Mouse (Mus musculus): ENCODE results near the gene Nsmce4a. TPM values are rescaled to one million over a fixed set of nuclear protein-coding genes. Genes with fewer than 3 reads are reported as not detected.

Nsmce4a gene
- total RNA-seq, 1 experiment from 2014 or later = 155 TPM

DNA sequence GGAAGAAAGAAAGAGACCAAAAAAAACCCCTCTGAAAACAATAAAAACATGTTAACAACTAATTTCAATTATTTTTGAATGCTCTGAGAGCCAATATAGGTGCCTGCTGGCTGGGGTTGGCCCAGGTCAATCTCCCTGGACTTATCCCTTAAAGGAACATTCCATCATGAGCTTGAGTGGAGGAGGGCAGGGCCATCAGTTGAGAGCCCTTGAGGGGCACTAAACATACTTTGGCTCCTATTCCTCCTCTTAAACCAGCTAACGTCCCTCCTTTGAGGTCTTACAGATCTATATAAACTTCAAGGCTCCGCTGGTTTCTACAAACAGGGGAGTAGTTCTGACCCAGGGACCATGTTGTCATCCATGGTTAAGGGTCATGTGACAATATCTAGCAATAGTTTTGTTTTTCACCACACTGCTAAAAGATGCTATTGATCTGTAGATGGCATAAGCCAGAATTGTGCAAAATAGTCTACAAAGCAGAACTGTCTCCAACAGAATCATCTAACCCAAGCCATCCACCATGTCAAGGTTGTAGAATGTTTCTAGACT is 13.7 kb upstream of the Nsmce4a start:
- ATAC-seq (replicated peaks; ENCODE audit: insufficient number of reproducible peaks, low FRiP score, low TSS enrichment, poor library complexity, severe bottlenecking) = no peak

DNA sequence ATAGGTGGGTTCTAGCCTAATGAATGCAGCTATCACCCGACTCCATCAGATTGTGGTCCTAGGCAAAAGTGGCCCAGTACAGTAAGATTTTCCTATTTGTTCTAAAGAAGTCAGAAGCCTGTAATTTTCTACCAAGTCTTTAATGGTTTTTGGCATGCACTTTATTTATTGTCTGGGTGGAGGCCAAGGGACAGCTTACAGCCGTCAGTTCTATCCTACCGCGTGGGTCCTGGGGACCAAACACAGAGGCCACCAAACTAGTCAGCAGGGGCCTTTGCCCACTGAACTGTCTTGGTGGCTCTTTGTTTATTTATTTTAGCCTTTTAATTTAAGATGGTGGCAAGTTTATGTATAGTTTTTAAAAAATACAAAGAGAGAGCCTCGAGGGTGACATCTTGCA is 5.7 kb upstream of the Nsmce4a start:
- no peak for ATAC-seq (replicated peaks; ENCODE audit: insufficient number of reproducible peaks, low FRiP score, low TSS enrichment, poor library complexity, severe bottlenecking)

DNA sequence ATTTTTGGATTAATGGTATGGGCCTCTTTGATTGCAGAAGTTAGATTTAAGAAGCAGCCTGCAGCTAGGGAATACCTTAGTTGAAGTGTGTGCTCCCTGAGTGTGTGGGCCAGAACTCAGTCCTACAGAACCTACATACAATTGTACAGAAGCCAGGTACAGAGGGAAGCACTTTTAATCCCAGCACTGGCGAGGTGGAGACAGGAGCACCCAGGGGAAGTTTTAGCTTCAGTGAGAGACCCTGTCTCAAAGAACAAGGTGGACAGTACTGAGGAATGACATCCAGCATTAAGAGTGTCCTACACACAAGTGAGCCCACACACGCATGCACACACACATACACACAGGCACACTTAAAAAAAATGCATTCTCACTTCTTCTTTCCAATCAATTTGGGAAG is 5.1 kb upstream of the Nsmce4a start:
- ATAC-seq (replicated peaks; ENCODE audit: insufficient number of reproducible peaks, low FRiP score, low TSS enrichment, poor library complexity, severe bottlenecking) = no peak

DNA sequence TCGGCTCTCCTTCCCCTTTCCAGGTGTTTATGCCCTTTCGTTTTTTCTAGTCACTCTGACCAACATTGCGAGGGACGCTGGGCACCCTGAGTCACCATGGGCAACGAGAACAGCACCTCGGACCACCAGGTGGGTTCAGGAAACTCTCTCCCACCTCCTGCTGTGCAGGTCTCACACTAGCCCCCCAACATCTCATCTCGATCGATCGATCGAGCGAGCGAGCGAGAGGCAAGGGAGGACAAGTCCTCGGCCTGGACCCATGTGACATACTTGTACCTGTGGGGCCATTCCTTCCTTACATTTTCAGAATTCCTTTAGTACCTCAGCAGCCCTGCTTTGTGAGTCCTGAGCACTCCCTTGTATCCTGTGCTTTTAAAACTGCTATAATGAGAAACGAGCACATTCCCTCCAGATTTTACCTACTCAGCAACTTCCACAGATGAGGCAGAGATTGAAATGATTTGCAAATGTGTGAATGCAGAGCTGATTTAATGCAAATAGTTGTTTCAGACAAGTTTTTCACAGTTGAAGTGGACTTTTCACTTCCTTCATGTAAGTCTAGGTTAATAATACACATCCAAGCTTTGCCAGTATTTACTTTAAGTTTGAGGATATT is 4.6 kb upstream of the Nsmce4a start, which contains the start of gene Tacc2:
Tacc2 (plus strand) TSS at position 51 of the 616 bp plus-strand sequence.
- ATAC-seq (replicated peaks; ENCODE audit: insufficient number of reproducible peaks, low FRiP score, low TSS enrichment, poor library complexity, severe bottlenecking) = no peak

DNA sequence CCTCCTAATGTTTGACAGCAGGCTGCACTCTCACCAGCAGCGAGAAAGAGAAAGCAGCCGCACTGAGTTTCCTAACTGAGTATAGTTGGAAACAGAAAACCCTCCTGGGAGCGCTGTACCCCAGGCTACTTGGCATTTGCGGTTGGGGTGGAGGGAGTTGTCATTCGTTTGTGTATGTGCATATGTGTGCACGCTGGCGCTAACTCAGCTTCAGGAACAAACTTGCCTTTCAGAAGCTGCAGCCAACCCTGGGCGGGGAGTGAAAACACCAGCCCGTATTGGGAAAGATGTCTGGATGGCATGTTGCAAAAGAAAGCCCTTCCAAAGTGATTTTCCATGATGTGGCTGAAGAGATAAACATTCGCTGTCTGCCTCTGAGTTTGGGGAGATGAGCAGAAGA is 4.1 kb upstream of the Nsmce4a start:
- ATAC-seq (replicated peaks; ENCODE audit: insufficient number of reproducible peaks, low FRiP score, low TSS enrichment, poor library complexity, severe bottlenecking) = no peak

DNA sequence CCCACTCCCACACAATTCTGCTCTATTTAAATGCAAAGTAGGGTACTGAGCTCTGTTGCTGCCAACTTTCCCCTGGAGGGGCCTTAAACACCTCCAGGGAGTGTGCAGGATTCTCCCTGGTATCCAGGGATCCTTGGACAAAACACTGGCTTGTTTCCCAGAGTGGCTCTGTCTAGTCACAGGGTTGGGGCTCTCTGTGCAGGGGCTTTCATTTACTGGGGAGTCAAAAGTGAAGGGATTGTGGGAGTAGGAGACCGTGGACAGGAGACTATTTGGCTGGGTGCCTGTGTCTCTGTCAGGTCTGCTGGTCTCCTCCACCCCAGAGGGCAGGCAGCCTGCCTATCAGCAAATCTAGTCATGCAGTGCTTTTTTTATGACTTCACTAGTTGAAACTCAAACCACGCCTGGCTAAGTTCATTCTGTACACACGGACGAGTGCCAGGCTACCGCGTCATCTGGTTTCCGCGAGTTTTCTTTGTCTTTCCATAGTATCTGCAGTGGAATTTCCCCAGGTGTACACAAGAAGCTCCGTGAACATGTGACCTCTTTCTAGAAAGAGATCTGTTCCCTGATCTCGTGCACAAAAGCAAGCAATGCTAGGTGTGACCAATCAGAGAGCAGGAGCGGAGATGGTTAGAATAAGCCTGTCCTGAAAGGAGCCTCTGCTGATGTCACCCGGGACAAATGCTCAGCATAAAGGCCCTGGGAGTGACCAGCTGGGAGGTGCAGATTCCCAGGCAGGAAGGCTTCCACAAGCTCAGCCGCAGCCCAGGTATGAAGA is 1.5 kb upstream of the Nsmce4a start:
- no peak for ATAC-seq (replicated peaks; ENCODE audit: insufficient number of reproducible peaks, low FRiP score, low TSS enrichment, poor library complexity, severe bottlenecking)

DNA sequence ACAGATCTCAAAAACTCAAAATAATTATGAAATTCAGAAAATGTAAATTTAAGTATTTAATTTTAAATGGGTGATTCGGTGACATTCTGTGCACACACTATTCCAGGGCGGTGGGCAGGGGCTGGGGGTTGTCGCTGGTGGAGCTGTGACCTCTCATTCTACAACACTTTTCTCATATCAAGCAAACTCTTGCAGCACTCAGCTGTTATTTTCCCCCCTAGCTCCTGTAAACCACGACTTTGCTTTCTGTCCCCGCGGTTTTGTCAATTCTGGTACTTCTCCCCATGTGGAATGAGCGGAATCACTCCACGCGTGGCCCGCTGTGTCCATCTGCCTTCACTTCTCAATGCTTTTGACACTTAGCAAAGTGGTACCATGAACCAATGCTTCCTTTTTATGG is 828 bp upstream of the Nsmce4a start:
- ATAC-seq (replicated peaks; ENCODE audit: insufficient number of reproducible peaks, low FRiP score, low TSS enrichment, poor library complexity, severe bottlenecking) = no peak

DNA sequence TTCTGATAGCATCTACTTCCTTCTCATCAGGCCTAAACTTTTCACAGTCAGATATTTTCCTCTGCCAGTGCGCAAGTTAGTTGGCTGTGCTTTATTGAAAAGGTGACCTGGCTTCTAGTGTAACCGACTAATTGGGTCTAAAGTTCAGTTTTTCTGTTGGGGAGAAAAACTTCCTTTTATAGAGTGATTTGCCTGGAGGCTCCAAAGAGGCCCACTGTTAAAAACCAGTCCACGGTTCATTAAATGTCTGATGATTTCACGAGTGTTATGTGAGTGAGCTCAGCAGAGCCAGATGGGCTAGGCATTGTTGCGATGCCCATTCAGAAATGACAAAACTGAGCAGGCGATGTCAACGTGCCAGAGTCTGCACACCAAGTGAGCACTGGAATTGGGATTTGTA is 2.4 kb downstream of the Nsmce4a start:
- ATAC-seq (replicated peaks; ENCODE audit: insufficient number of reproducible peaks, low FRiP score, low TSS enrichment, poor library complexity, severe bottlenecking) = no peak

DNA sequence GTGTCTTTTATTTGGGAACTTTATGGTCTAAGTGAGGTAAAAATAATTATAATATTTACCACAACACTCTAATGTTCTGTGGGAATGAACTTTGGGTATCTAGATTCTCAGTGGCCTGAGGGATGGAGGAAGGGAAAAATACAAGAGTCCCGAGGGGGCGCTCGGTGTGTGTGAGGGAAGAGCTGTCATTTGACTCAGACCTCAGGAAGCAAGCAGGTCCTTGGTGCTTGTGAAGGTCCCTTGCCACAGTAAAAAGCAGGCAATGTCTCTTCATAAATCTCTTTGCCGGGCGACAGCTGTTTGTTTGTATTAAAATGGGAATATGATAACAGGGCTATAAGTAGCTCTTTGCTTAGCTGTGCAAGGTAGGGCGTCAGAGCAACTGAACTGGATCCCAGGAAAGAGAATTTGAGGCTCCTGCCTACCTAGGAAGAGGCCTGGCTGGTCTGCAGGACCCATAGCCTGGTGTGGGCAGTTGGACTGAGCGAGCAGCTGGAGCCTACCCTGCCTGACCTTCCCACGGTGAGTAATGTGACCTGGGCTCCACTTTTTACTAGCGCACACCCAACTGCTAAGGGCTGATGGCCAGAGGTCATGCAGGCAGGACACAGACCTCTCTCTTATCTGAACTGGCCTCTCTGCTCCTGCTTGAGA is 4.0 kb downstream of the Nsmce4a start:
- ATAC-seq (replicated peaks; ENCODE audit: insufficient number of reproducible peaks, low FRiP score, low TSS enrichment, poor library complexity, severe bottlenecking) = no peak

DNA sequence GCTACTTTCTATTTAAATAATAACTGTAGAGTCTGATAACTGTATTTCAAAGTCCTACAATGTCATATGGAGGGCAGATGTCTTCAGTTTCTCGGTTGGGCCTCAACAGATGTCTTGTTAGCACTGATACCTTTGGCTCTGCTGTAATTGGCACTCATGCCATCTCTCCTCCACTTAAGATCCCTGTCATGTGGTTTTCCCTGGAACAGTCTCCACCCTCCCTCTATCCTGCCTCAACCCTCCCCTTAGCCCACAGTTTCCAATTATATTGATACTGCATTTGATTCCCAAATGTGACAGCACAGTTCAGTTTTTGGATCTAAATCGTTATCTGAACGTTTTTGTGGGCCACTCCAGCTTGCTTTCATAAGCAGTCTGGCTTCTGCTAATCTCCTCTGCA is 8.3 kb downstream of the Nsmce4a start:
- no peak for ATAC-seq (replicated peaks; ENCODE audit: insufficient number of reproducible peaks, low FRiP score, low TSS enrichment, poor library complexity, severe bottlenecking)

DNA sequence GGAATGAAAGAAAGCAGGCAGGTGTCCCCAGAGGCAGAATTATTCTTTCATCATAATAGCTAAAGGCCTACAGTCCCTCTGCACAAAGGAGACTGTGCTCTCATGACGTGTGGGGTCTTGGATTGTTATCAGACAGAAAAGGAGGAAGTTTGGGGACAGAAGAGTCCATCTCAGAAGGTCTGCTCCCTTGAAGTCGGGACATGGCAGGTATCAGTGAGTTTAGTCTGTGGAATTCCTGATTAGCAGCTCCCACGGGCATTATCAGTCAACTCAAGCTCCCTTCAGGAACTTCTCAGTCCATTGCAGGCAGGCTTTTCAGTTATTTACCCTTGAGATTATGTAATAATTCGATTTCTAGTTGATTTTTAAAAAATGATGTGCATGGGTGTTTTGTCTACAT is 9.0 kb downstream of the Nsmce4a start:
- no peak for ATAC-seq (replicated peaks; ENCODE audit: insufficient number of reproducible peaks, low FRiP score, low TSS enrichment, poor library complexity, severe bottlenecking)

DNA sequence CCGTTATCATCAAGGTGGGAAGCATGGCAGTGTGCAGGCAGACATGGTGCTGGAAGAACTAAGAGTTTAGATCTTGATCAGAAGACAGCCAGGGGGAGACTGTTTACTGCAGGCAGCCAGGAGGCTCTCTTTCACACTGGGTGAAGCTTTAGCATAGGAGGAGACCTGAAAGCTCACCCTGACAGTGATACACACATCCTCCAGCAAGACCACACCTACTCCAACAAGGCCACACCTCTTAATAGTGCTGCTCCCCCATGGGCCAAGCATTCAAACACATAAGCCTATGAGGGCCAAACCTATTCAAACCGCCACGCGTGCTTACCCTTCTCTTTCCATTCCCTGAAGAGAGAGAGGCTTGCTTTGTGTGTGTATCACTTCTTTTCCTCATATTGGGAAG is 9.6 kb downstream of the Nsmce4a start:
- no peak for ATAC-seq (replicated peaks; ENCODE audit: insufficient number of reproducible peaks, low FRiP score, low TSS enrichment, poor library complexity, severe bottlenecking)

DNA sequence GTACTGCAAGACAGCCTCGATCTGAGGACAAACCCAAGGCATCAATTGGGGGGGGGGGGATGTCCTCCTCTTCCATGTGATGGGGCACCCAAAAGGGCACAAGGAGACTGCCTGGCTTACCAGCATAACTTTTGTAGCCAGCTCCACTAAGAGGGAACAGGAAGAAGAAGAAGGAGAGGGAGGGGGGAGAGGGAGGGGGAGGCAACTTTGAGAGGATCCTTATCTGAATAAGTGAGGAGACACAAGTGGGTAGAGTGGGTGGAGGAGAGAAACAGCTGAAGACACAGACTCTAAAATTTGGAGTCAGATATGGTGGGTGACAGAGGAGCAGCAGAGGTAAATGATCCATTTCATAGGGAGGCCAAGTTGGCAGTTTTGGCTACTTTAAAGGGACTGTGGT is 12.0 kb downstream of the Nsmce4a start:
- no peak for ATAC-seq (replicated peaks; ENCODE audit: insufficient number of reproducible peaks, low FRiP score, low TSS enrichment, poor library complexity, severe bottlenecking)

DNA sequence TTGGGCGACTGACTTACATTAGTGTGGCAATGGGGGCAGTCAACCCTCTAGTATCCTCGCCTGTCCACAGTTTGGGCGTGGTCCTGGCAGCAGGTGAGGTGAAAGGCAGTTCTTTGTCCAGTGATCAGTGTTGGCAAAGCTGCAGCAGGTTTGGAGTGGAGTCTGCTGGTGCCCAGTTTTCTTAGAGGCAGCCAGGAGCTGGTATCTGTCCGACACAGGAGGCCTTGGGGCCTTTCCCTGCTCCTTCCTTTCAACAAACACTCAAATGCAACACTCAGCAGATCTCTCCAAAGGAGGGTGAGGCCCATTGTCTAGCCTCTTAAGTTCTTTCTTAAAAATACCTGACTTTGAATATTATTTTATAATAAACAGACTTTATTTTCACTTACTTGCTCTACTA is 14.3 kb downstream of the Nsmce4a start:
- no peak for ATAC-seq (replicated peaks; ENCODE audit: insufficient number of reproducible peaks, low FRiP score, low TSS enrichment, poor library complexity, severe bottlenecking)

DNA sequence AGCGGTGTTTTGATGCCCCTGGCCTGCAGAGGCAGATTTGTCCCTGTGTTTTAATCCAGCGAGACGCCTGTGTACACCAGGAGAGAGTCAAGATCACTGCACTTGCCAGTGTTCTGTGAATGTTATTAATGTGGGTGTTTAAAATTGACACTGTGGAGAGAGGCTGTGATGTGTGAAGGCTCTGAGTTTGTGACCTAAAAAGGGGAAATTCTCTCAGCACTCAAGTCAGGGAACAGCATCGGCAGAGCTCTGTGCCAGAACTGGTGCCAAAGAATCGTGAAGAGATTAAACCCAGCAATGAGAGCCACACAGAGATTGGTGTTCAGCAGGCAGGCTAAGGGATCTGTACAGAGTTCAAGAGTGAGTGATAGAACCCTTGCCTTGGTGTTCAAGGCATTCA is 17.3 kb downstream of the Nsmce4a start:
- no peak for ATAC-seq (replicated peaks; ENCODE audit: insufficient number of reproducible peaks, low FRiP score, low TSS enrichment, poor library complexity, severe bottlenecking)

DNA sequence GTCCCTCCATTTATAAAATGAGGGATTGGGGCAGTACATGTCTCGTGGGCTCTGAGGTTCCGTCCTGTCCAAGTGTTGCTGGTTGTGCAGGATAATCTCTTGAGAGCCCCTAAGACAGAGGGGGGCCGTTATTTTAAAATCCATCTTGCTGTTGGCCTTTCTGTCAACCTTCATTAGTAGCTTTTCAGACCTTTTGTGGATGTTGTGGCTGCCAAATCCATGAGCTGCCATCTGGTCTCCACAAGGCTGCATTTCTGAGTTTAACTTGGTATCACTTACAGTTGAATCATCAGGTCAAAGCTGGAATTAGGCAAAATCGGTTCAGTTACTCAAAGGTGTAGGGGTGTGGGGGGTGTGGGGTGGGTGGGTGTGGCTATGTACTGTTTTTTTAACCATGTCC is 19.6 kb downstream of the Nsmce4a start:
- ATAC-seq (replicated peaks; ENCODE audit: insufficient number of reproducible peaks, low FRiP score, low TSS enrichment, poor library complexity, severe bottlenecking) = no peak

DNA sequence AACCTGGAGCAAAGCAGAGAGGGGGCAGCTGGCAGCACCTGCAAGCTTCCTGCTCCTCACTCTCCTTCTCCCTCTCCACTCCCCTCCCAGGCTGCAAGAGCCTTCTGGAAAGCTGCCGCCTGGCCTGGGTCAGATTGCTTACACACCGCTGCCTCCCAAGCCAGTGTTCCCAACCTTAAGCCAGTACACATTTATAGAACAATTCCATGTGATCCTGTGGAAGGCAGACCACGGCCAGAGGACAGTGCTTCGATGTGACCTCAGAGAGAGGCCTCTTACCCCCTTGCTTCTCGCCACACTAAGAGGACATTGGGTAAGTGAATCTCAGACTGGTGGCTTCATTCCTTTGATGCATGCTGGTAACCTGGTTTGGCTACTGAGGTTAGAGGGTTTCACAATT is 20.1 kb downstream of the Nsmce4a start:
- ATAC-seq (replicated peaks; ENCODE audit: insufficient number of reproducible peaks, low FRiP score, low TSS enrichment, poor library complexity, severe bottlenecking) = no peak

DNA sequence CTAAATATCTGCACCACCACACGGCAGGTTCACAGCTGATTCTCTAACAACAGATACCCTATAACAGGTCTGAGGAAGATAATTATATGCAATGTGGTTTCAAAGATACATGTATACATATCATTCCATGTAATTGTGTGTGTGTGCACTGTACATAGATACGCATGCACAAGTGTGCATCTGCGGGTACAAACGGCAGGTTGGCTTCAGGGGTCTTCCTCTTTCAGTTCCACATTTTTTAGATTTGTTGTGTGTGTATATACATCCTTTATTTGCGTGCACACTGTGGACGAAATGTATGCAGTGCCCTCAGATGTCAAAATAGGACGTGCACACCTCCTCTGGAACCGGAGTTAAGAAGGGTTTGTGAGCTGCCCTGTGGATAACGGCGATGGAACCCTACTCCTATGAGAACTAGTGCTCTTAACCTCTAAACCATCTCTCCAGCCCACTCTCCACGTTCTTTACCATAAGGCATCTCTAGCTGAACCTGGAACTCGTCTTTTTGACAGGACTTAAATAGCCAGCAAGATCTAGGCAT is 25.2 kb downstream of the Nsmce4a start:
- ATAC-seq (replicated peaks; ENCODE audit: insufficient number of reproducible peaks, low FRiP score, low TSS enrichment, poor library complexity, severe bottlenecking) = peak; percentile 15; the same call in 1 of the 2 replicates

DNA sequence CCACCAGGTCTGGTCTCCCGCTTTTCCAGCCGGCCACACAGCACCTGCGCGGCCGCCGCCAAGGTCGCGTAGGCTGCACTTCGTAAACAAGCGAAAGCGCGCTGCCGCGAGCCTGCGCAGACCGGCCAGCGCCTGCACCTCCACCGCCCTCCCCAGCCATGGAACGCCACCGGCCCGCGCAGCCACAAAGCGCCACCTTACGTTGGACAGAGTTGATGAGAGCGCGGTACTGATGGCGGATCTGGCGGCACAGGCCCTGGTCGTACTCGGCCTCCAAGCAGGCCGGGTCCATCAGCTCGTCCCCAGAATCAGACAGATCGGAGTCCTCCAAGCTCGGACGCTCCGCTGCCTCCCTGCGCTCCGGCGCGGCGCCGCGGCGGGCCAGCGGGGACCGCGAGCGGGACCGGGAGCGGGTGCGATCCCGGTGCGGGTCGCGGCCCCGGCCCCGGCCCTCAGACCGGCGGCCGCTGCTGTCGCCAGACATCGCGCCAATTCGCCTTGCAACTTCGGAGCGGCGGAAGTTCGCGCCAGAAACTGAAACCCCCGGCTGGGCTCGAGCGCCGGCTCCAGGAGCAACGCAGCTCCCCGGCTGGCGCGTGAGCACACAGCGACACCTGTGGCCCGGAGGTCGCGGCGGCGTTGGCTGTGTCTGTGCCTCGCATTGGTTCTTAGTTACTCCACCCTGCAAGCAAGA is 26.0 kb downstream of the Nsmce4a start:
- ATAC-seq (replicated peaks; ENCODE audit: insufficient number of reproducible peaks, low FRiP score, low TSS enrichment, poor library complexity, severe bottlenecking) = peak; percentile 92
